Mouse (Mus musculus) heart, postnatal 14 days (tissue): ENCODE results near the gene Dpep3. TPM values are rescaled to one million over a fixed set of nuclear protein-coding genes. Genes with fewer than 3 reads are reported as not detected.
"Not testable (repeated sequence)": the region's sequence is repeated elsewhere in the genome, so short reads cannot be mapped to it uniquely, and the experiment has no call there.

Experiments
- DNase-seq, 2 experiments: peaks; one replicate each; pipeline ENCODE4 v3.0.0; 2021 to 2022
- intact Hi-C: fragments of 180-260 bp; cut with DNase I; formaldehyde crosslinking; loops from one replicate; pipeline ENCODE4 v1.15.1; 2025
- total RNA-seq, 2 experiments: library from RNA; stranded (reverse); gene quantifications; 2 replicates each; pipeline ENCODE4 v1.2.3; 2021

The Dpep3 gene
- total RNA-seq, 2 experiments from 2014 or later = not detected

GRCm38 (mm10) chr8:105983406-105983805 lies 4.2 kb upstream of the Dpep3 start:
- intact Hi-C loops = not testable (repeated sequence)

GRCm38 (mm10) chr8:105981146-105981545 lies 1.9 kb upstream of the Dpep3 start:
- intact Hi-C loops = no loop called here

More at GRCm38 (mm10) chr8:105983406-105983805, 4.2 kb upstream of the Dpep3 start:
- not testable (repeated sequence) for DNase-seq

GRCm38 (mm10) chr8:105975363-105975762 lies 3.9 kb downstream of the Dpep3 start:
- DNase-seq = no peak
- intact Hi-C loops = no loop called here

More at GRCm38 (mm10) chr8:105981146-105981545, 1.9 kb upstream of the Dpep3 start:
- DNase-seq = no peak

- intact Hi-C loops = no loop called here
- DNase-seq = no peak
These were observed 8.1 kb downstream of the Dpep3 start for GRCm38 (mm10) chr8:105971019-105971720.

GRCm38 (mm10) chr8:105969367-105969766 lies 9.9 kb downstream of the Dpep3 start:
- intact Hi-C loops = no loop called here
- no peak for DNase-seq

GRCm38 (mm10) chr8:105966692-105967311 lies 12.4 kb downstream of the Dpep3 start:
- DNase-seq = peak; percentile 43 to 68
- intact Hi-C loops = no loop called here

- DNase-seq = peak; percentile 90 to 91
- intact Hi-C loops = no loop called here
These were observed 13.3 kb downstream of the Dpep3 start, which contains the start of gene Slc12a4 for GRCm38 (mm10) chr8:105965905-105966341. Gene Slc12a4, minus strand, starts transcription at chr8:105966097.

- peak; percentile 70 to 75 for DNase-seq
- intact Hi-C loops = no loop called here
These were observed 13.8 kb downstream of the Dpep3 start for GRCm38 (mm10) chr8:105965266-105965904.

- no peak for DNase-seq
- intact Hi-C loops = no loop called here
These were observed 14.5 kb downstream of the Dpep3 start for GRCm38 (mm10) chr8:105964506-105965265.

GRCm38 (mm10) chr8:105961536-105961935 lies 17.7 kb downstream of the Dpep3 start:
- DNase-seq = no peak
- intact Hi-C loops = no loop called here

GRCm38 (mm10) chr8:105961101-105961500 lies 18.1 kb downstream of the Dpep3 start:
- no peak for DNase-seq
- intact Hi-C loops = no loop called here

- DNase-seq = peak; percentile 52 to 65
- intact Hi-C loops = no loop called here
These were observed 19.9 kb downstream of the Dpep3 start for GRCm38 (mm10) chr8:105959350-105959749.

- DNase-seq = peak; percentile 45 to 60
- intact Hi-C loops = no loop called here
These were observed 21.4 kb downstream of the Dpep3 start for GRCm38 (mm10) chr8:105957813-105958212.

GRCm38 (mm10) chr8:105956556-105956955 lies 22.7 kb downstream of the Dpep3 start:
- intact Hi-C loops = no loop called here
- peak in 1 of 2 experiments; percentile 61 for DNase-seq

- intact Hi-C loops = no loop called here
- DNase-seq = peak; percentile 60 to 72
These were observed 28.1 kb downstream of the Dpep3 start for GRCm38 (mm10) chr8:105951057-105951659.

- intact Hi-C loops = no loop called here
- peak; percentile 65 to 74 for DNase-seq
These were observed 29.9 kb downstream of the Dpep3 start for GRCm38 (mm10) chr8:105949350-105949749.

GRCm38 (mm10) chr8:105943321-105943739 lies 35.9 kb downstream of the Dpep3 start, which contains the start of gene Lcat:
Gene Lcat, minus strand, starts transcription at chr8:105943382.
- intact Hi-C loops = no loop called here
- DNase-seq = no peak

GRCm38 (mm10) chr8:105942542-105942941 lies 36.7 kb downstream of the Dpep3 start:
- intact Hi-C loops = no loop called here
- DNase-seq = no peak

- DNase-seq = no peak
- intact Hi-C loops = no loop called here
These were observed 37.2 kb downstream of the Dpep3 start for GRCm38 (mm10) chr8:105942026-105942425.

GRCm38 (mm10) chr8:105938306-105938669 lies 40.9 kb downstream of the Dpep3 start, which contains the start of gene Psmb10:
Gene Psmb10, minus strand, starts transcription at chr8:105938444.
- intact Hi-C loops = no loop called here
- DNase-seq = peak in 1 of 2 experiments; percentile 45
